Mouse (Mus musculus): ENCODE measurements around the gene Nkiras2. TPM values are rescaled to one million over a fixed set of nuclear protein-coding genes. Genes with fewer than 3 reads are reported as not detected.

Nkiras2 gene
- 13.1 TPM for polyA plus RNA-seq (2017; shearing (Covaris generic))

GRCm38 (mm10) chr11:100618761-100619484, at the start of gene Nkiras2:
Gene Nkiras2, plus strand, starts transcription at chr11:100619244.

GRCm38 (mm10) chr11:100574708-100575483, 44.1 kb upstream of the Nkiras2 start, which contains the start of gene Cnp:
Gene Cnp, plus strand, starts transcription at chr11:100574904.

GRCm38 (mm10) chr11:100619982-100620381, 938 bp downstream of the Nkiras2 start, which contains the start of gene Dnajc7:
Gene Dnajc7, minus strand, starts transcription at chr11:100620168.

Other genes starting within 250 kb of the Nkiras2 start
- gene Jup, start 221.5 kb upstream of the Nkiras2 start, polyA plus RNA-seq (2017; shearing (Covaris generic)): 0.87 TPM
- gene P3h4, start 204.4 kb upstream of the Nkiras2 start, polyA plus RNA-seq (2017; shearing (Covaris generic)): not detected
- gene Fkbp10, start 203.5 kb upstream of the Nkiras2 start, polyA plus RNA-seq (2017; shearing (Covaris generic)): not detected
- 86.3 TPM for gene Nt5c3b, start 177.4 kb upstream of the Nkiras2 start, polyA plus RNA-seq (2017; shearing (Covaris generic))
- 0.42 TPM for gene Klhl10, start 177.3 kb upstream of the Nkiras2 start, polyA plus RNA-seq (2017; shearing (Covaris generic))
- 6.8 TPM for gene Klhl11, start 146.5 kb upstream of the Nkiras2 start, polyA plus RNA-seq (2017; shearing (Covaris generic))
- 187 TPM for gene Acly, start 91.2 kb upstream of the Nkiras2 start, polyA plus RNA-seq (2017; shearing (Covaris generic))
- gene Ttc25, start 73.6 kb upstream of the Nkiras2 start, polyA plus RNA-seq (2017; shearing (Covaris generic)): 0.14 TPM
- 118 TPM for gene Cnp, start 44.3 kb upstream of the Nkiras2 start, polyA plus RNA-seq (2017; shearing (Covaris generic))
- gene Dnajc7, start 924 bp downstream of the Nkiras2 start, polyA plus RNA-seq (2017; shearing (Covaris generic)): 444 TPM
- not detected for gene Zfp385c, start 73.2 kb downstream of the Nkiras2 start, polyA plus RNA-seq (2017; shearing (Covaris generic))
- 13.8 TPM for gene Dhx58, start 85.0 kb downstream of the Nkiras2 start, polyA plus RNA-seq (2017; shearing (Covaris generic))
- gene Kat2a, start 93.2 kb downstream of the Nkiras2 start, polyA plus RNA-seq (2017; shearing (Covaris generic)): 40.1 TPM
- gene Hspb9, start 94.6 kb downstream of the Nkiras2 start, polyA plus RNA-seq (2017; shearing (Covaris generic)): not detected
- 39.9 TPM for gene Rab5c, start 119.0 kb downstream of the Nkiras2 start, polyA plus RNA-seq (2017; shearing (Covaris generic))
- gene Kcnh4, start 140.7 kb downstream of the Nkiras2 start, polyA plus RNA-seq (2017; shearing (Covaris generic)): not detected
- gene Hcrt, start 143.7 kb downstream of the Nkiras2 start, polyA plus RNA-seq (2017; shearing (Covaris generic)): not detected
- 2.7 TPM for gene Ghdc, start 151.7 kb downstream of the Nkiras2 start, polyA plus RNA-seq (2017; shearing (Covaris generic))
- 293 TPM for gene Stat5b, start 231.5 kb downstream of the Nkiras2 start, polyA plus RNA-seq (2017; shearing (Covaris generic))
- 161 TPM for gene Stat5a, start 240.1 kb downstream of the Nkiras2 start, polyA plus RNA-seq (2017; shearing (Covaris generic))